Mouse (Mus musculus) forebrain, embryonic 11.5 days (tissue): ENCODE measurements around the gene Fbp2. TPM values are rescaled to one million over a fixed set of nuclear protein-coding genes. Genes with fewer than 3 reads are reported as not detected.

Experiments
- polyA plus RNA-seq: library from polyadenylated mRNA; unstranded; fragments of >200 nt; fragmentation: Nextera tagmentation; extraction: Ambion mirVana; gene quantifications from 2 replicates; pipeline ENCODE4 v1.2.1, GENCODE M21; 2014

Fbp2 gene
- polyA plus RNA-seq, 1 experiment from 2014 or later = not detected

Other genes starting within 250 kb of the Fbp2 start
- gene 6720489N17Rik, start 234.2 kb downstream of the Fbp2 start, polyA plus RNA-seq = 15.7 and 18.2 TPM in 2 replicates
- gene Platr25, start 97.7 kb downstream of the Fbp2 start, polyA plus RNA-seq = 31.7 and 36.2 TPM in 2 replicates
- gene Gm5141, start 72.6 kb downstream of the Fbp2 start, polyA plus RNA-seq = 11.7 and 13.1 TPM in 2 replicates
- gene Fbp1, start 29.9 kb upstream of the Fbp2 start, polyA plus RNA-seq = not detected in 2 replicates
- 36.1 and 38.9 TPM in 2 replicates for gene 2010111I01Rik, start 106.5 kb upstream of the Fbp2 start, polyA plus RNA-seq